Mouse (Mus musculus): ENCODE data around the gene Galnt16.

DNA sequence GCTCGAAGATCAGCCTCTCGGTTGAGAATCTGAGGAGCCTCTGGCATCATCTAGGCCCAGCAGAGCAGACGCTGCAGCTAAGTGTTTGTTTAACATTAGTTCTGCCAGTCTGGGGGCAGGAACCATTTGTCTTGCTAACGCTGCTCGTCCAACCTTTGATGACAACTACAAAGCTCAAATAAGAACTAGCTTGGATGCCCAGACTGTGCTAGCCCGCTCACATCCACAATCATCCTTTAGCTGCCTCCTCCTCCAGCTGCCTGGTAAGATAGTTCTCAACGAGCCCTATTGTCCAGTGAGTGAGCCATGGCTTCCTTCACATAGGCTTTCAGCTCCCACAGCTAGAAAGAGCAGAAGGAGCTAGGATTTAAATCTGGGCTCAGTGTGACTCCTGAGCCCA lies 80.2 kb downstream of the Galnt16 start:
- TF ChIP-seq GATA1 (IDR thresholded peaks at IDR 0.05; ENCODE audit: borderline replicate concordance, low read length): no peak
- no peak for TF ChIP-seq CTCF (IDR thresholded peaks at IDR 0.05; ENCODE audit: low read depth, low read length)

Measured in G1E (cell line).